Mouse (Mus musculus) left cerebral cortex, postnatal 10 days (tissue): ENCODE measurements at regions not wholly inside any gene's neighbourhood (a gene's known extent, or its start where the extent isn't known, plus 50 kb on each side); places are given as distances from the start of the nearest gene placed in this dataset.

Source experiments
- DNase-seq, 2 experiments: peaks; one replicate each; pipeline ENCODE4 v3.0.0; 2021 to 2022; ENCODE audit warnings: low spot score in 2 of 2, mixed read lengths in 1 of 2; ENCODE audit errors: extremely low spot score in 1 of 2
- intact Hi-C: fragments of 180-260 bp; cut with DNase I; formaldehyde crosslinking; loops from one replicate; pipeline ENCODE4 v1.15.1; 2025

DNA sequence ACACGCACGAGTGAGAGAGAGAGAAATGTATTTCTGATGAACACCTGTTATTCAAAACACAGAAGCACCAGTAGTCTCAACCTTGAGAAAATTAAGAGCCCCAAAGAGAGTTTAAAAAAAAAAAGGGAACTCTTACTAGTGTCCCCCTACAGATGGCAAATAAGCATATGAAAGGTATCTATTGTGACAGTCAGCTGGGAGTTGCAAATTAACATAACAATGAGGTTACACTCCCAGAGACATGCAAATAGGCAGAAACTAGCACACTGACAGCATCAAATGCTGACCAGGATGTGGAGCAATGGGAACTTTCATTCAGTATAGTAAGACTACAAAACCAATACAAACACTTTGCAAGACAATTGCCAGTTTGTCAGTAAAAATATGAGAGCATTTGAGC lies 619.1 kb upstream of the Zeb2 start:
- DNase-seq: no peak
- intact Hi-C loops: no loop called here

GRCm38 (mm10) chr2:45713997-45714396 lies 596.8 kb upstream of the Zeb2 start:
- no peak for DNase-seq
- intact Hi-C loops: no loop called here

DNA sequence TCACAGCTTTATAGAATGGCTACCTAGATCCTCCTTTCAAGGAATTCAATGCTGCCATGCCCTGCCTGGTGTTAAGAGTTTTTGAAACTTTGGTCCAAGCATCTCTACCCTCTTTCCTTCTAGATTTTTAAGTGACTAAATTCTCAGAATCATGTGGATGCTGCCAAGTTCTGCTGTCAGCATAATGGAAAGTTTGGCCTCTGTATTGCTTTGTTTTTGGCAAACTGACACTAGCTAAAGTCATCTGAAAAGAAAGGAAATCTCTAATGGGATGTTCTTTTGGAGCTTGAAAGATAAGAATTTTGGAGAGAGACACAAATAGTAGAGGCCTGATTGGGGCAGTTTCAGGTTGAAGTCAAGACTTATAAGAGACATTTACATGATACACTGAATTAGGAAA lies 589.8 kb upstream of the Zeb2 start:
- no peak for DNase-seq
- intact Hi-C loops: no loop called here

GRCm38 (mm10) chr2:45702511-45702910 lies 585.3 kb upstream of the Zeb2 start:
- DNase-seq: no peak
- intact Hi-C loops: no loop called here

DNA sequence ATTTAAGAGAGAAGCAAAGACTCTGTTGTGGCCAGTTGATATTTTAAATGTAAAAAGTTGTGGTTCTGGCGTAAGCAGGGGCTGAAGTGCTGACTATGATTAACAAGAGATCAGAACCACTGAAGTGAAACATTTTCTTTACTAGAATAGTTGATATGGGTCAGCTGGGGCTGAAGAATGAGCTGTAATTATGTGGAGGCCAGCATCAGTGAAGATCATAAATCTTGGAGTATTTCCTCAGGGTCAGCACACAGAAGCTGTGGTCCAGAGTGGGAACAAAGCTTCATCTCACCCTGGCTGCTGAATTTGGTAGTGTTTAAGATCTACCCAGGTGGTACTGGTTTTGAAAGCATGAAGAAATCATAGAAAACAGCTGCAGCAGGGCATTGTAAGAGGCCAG lies 583.4 kb upstream of the Zeb2 start:
- intact Hi-C loops: no loop called here
- DNase-seq: no peak

DNA sequence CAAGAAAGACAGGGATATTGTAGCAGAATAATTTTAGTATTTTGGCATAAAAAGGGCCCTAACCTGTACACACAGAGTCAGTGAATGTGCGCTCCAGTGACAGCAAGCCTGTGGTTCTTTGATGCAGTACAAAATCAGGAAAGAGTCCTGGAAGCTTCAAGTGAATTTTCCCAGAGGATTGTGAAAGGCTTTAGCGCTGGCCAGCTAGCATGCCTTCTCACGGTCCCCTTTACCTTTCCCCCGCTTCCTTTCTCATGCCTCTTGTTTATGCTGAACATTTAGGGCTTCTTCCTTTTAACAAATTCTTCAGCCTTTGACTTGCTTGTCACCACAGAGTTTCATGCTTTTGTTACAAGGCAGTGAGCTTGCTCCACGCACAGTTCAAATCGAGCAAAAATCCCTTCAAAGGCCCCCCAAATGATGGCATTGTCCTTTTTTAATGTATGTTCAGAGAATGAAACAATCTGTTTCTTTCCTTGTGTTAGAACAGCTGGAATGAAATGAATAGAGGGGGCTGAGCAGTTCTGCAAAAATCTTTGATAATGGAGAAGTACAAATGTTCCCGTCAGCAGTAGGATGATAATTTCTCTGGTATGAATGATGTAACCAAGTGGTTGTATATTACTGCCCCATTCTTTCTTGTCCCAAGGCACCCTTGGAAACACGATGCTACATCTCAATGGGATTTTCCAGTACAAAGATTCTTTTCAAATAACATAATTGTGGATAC lies 576.3 kb upstream of the Zeb2 start:
- no peak for DNase-seq
- intact Hi-C loops: no loop called here

DNA sequence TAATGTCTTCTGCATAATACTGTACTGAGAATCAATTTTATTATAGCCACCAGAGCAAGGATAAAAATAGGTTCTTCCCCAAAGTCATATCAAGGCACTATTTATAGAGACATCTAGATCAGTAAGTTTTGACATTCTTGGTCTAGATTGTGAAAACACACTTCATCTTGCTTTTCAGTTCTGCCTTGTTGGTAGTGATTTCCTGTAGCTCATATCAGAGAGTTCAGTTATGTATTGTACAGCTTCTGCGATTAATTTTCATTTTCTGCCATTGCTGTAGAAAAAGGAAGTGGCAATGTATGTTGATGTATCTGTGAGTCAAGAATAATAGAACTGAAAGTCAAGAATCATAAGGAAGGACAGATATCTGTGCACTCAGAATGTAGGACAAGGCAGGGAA lies 575.6 kb upstream of the Zeb2 start:
- intact Hi-C loops: no loop called here
- no peak for DNase-seq

GRCm38 (mm10) chr2:45688996-45689395 lies 571.8 kb upstream of the Zeb2 start:
- intact Hi-C loops: no loop called here
- DNase-seq: no peak

GRCm38 (mm10) chr2:45681251-45681650 lies 564.1 kb upstream of the Zeb2 start:
- intact Hi-C loops: no loop called here
- DNase-seq: no peak

GRCm38 (mm10) chr2:45679101-45679895 lies 562.1 kb upstream of the Zeb2 start:
- no peak for DNase-seq
- intact Hi-C loops: no loop called here

DNA sequence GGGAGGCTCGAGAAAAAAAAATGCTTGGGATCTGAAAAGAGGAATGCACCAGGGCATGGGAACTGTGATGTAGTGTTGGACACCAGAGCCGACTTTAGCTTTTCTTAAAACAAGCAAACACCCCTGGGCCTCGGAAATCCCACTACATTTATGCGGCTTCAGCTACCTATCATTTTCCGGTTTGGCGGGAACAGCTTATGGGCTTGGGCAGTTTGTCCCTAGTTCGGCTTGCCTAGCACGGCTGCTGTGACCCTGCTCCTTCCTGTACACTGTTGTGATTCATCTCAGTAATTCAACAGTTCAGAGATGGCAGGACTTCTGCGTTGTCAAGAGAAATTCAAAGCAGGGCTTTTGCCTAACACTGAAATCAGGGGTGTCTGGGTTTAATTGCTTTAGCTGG lies 561.5 kb upstream of the Zeb2 start:
- intact Hi-C loops: no loop called here
- no peak for DNase-seq

- no peak for DNase-seq
- intact Hi-C loops: no loop called here
Observed at GRCm38 (mm10) chr2:45675776-45676175, 558.6 kb upstream of the Zeb2 start.

DNA sequence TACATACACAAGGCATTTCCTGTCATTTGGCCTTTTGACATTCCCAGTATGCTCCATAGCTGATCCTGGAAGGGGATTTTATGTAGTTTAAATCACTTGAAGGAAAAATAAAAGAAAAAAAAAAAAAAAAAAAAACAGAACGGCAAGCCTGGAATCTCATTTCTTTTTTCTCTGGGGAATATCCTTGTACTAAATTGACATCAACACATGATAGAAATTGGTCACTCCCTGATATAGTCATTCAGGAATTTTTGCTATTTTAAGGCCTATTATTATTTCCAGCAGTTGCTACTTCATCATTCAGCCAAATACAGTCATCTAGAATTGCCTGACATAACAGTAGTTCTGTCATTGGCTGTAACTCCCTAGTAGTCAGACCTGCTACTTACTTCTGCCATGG lies 538.8 kb upstream of the Zeb2 start:
- no peak for DNase-seq
- intact Hi-C loops: no loop called here

DNA sequence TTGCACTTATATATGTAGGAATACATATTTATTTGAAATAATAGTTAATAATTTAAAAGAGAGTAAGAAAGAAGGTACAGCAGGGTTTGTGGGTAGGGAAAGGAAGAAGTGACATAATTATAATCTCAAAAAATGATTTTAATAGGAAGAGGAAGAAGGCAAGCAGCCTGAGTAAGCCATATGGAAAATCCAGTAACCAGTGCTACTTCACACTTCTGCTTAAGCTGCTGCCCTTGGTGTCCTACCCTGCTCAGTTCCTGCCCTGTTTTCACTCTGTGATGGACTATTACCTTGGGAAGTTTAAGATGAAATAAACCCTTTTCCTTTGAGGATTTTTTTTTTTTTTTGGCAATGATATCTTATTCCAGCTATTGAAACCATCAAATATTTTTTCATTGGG lies 537.5 kb upstream of the Zeb2 start:
- intact Hi-C loops: no loop called here
- no peak for DNase-seq

DNA sequence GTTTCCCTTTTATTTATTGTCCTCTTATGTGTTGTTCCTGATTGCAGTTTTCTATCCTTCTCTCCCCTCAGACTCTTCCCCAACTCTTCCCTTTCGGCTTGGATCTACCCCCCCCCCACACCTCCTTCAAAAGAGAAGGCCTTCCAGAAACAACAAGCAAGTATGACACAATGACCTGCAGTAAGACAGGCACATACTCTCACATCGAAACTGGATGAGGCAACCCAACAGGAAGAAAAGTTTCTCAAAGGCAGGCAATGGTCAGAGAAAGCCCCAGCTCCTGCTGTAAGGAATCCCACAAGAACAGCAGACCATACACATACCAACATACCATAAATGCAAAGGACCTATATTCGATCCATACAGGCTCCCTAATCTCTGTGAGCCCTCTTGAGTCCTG lies 535.8 kb upstream of the Zeb2 start:
- DNase-seq: no peak
- intact Hi-C loops: no loop called here

DNA sequence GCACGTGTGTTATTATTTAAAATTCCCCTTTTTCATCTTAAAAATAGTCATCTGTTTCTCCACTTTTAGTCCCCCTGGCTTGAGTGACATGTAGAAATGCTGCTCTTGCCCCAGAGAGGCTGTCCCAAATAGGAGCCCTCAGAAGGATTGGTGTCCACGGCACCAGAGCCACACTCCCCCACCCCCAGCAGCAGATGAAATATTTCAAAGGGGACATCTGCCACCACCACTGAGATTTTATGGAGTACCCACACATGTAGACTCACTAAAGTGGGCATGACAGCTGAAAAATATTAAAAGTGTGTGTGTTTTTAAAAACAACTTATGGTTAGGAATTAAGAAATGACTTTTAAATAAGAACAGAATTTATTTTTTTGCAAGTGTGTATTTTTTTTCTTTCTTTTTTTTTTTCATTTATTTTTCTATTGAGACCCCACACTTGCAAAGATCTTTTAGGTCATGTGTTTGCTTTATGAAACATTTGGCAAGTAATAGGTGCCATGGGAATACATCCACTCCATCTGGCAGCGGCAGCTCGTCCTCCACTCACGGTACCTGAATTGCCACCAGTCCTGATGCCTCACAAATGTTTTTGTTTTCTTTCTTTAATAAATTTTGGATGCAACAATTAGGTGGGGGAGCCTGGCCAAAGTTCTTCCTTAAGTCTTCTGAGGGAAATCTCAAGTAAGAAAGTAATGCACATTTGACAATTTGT lies 533.2 kb upstream of the Zeb2 start:
- no peak for DNase-seq
- intact Hi-C loops: no loop called here

- DNase-seq: no peak
- intact Hi-C loops: no loop called here
Observed at GRCm38 (mm10) chr2:45647846-45648245, 530.7 kb upstream of the Zeb2 start.

- intact Hi-C loops: no loop called here
- no peak for DNase-seq
Observed at GRCm38 (mm10) chr2:45630081-45630480, 512.9 kb upstream of the Zeb2 start.

GRCm38 (mm10) chr2:45629616-45630015 lies 512.4 kb upstream of the Zeb2 start:
- no peak for DNase-seq
- intact Hi-C loops: no loop called here

- intact Hi-C loops: no loop called here
- no peak for DNase-seq
Observed at GRCm38 (mm10) chr2:45623056-45623455, 505.9 kb upstream of the Zeb2 start.
